Mouse (Mus musculus) telencephalon, adult 2 months (tissue): ENCODE data around the gene Zfp982.
"Not testable (repeated sequence)": the region's sequence is repeated elsewhere in the genome, so short reads cannot be mapped to it uniquely, and the experiment has no call there.

Source experiments
- DNase-seq: peaks from one replicate; pipeline ENCODE4 v3.0.0-alpha.2; 2011; ENCODE audit warnings: low read depth, low spot score

The Zfp982 gene

DNA sequence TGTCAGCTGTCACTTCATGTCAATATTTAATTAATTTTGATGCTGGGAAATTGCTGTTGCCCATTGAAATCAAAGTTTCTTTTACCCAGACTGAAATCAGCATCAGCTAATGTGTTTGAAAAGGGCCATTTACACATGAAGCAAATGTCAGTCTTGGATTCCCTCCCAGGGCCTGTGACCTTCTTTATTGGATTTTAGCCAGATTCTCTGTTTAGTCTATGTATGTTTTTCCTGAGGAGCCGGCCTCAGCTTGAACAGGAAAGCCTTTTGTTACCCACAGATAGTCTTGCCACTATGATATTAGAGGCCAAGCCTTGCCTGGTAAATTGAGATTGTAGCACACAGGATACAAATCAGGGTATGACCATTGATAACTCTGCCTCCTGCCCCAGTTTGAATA, 66.9 kb downstream of the Zfp982 start:
- DNase-seq = not testable (repeated sequence)
